Mouse (Mus musculus) central nervous system, embryonic 14 days (tissue): ENCODE measurements around the gene Abhd13. TPM values are rescaled to one million over a fixed set of nuclear protein-coding genes. Genes with fewer than 3 reads are reported as not detected.

Experiments used
- polyA plus RNA-seq: library from polyadenylated mRNA; depleted of rRNA; stranded (reverse); fragments of >200 nt; gene quantifications from 2 replicates; pipeline ENCODE4 v1.2.3, GENCODE M21; 2012; rRNA removed

Gene Abhd13
- 9.4 and 9.7 TPM in 2 replicates for polyA plus RNA-seq

GRCm38 (mm10) chr8:9977573-9978314, at the start of gene Abhd13, which contains the start of gene Lig4:
Gene Abhd13, plus strand, starts transcription at chr8:9977707.
Gene Lig4, minus strand, starts transcription at chr8:9977686.

GRCm38 (mm10) chr8:10006156-10006985, 28.9 kb downstream of the Abhd13 start, which contains the start of gene Tnfsf13b:
Gene Tnfsf13b, plus strand, starts transcription at chr8:10006467.

Other genes with a start within 250 kb of the Abhd13 start
- gene Fam155a, start 206.5 kb upstream of the Abhd13 start, polyA plus RNA-seq = 26.0 and 27.9 TPM in 2 replicates
- gene Gm10217, start 113.5 kb upstream of the Abhd13 start, polyA plus RNA-seq = not detected in 2 replicates
- 8.9 and 9.4 TPM in 2 replicates for gene Lig4, start within 50 bp of the Abhd13 start, polyA plus RNA-seq
- 0.49 and 0.68 TPM in 2 replicates for gene Tnfsf13b, start 28.8 kb downstream of the Abhd13 start, polyA plus RNA-seq
- 9.2 and 9.8 TPM in 2 replicates for gene Myo16, start 176.2 kb downstream of the Abhd13 start, polyA plus RNA-seq